Mouse (Mus musculus) left cerebral cortex, adult 8-10 months (tissue): ENCODE data around the gene Cdk4. TPM values are rescaled to one million over a fixed set of nuclear protein-coding genes. Genes with fewer than 3 reads are reported as not detected.

Experiments used
- DNase-seq, 2 experiments: peaks; one replicate each; pipeline ENCODE4 v3.0.0; 2022; ENCODE audit warnings: low spot score in 2 of 2
- total RNA-seq, 4 experiments: library from RNA; stranded (reverse); gene quantifications; 2 replicates each; pipeline ENCODE4 v1.2.4; 2022

Cdk4 gene
- total RNA-seq, 4 experiments from 2014 or later, result 79.8 to 91.4 (median 85.4) TPM

DNA sequence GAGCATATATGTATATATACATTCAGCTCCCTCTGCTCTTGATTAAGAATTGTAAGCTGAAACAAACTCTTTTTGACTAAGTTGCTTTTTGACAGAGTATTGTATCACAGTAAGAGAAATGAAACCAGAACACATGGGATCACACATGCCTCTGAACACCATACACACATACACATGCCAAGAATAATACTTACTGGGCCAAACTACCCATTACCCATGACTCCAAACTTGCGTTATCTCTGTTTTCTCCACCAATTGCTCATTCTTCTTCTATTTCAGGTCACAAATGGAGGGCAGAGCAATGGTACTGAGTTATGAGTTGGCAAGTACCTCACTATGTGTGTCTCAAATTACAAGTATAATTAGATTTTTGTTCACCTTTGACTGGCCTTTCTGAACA, 10.6 kb downstream of the Cdk4 start:
- no peak for DNase-seq

DNA sequence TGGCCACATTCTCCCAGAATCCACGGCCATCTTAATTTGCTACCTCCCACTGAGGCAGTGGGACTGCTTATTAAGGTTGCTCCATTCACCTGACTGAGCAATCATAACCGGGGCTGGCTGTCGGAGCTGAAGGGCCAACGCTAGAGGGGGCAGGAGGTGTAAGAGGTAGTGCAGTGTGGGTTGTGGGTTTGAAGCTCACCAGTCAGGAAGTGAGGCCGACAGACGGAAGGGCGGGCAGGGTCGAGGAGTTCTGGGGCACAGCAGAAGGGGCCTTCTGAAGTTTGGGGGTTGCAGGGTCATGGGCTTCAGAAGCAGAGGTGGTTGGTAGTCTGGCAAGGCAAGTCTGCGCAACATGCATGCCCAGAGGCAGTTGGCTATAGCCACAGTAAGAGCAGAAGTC, 11.7 kb downstream of the Cdk4 start, which contains the start of gene Agap2:
Agap2 (plus strand) TSS at position 205 of the 400 bp plus-strand sequence.
- DNase-seq, result no peak

DNA sequence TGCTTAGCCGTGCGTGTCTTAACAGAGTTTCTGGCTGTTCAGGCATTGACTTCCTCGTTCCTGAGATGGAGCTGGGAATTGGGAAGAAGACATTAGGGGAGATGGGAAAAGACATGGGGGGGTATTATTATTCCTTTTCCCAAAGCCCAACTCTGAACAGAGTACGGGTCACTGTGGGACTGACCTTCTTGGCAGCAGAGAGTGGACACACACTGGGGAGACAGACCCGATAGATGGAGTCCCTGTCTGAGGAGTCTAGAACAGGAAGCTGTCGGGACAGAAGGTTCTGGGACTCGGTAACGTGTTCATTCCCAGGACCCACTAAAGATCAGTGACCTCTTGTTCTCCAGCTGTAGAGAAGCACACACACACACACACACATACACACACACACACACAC, 12.3 kb downstream of the Cdk4 start:
- DNase-seq, result no peak

DNA sequence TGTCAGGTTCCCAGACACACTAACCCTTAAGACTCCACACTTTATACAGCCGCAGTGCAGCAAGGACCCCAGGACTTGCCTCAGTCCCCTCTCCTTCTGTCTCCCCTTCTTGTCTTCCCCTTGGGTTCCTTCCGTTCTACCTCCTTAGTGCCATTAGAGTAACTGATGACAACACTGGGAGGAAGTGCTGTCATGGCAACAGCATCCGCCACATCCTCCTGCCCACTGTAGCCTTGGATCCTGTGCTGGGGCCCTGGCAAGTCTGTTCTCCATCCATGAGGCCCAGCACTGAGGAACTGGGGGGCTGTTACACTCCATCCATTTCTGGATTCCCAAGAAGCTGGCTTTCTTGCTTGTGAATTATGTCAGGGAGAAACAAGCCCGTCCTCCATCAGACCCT, 12.7 kb downstream of the Cdk4 start:
- no peak for DNase-seq

DNA sequence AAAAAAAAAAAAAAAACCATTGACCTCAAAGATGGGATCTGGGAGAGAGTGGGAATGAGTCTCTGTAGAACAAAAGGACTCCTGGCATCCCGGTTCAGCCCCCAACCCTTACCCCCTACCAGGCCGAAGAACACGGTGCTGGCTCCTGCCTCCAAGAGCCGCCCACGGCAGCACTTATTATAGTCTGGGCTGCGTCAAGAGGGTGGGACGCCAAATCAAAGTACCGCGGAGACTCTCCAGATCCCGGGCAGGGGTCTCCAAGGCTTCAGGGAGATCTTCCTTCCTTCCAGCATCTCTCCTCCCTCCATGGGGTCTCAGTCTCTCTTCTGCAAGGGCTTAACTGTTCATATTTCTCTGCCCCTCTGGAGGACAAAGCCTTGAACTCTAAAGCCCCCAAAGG, 14.2 kb downstream of the Cdk4 start:
- no peak for DNase-seq

DNA sequence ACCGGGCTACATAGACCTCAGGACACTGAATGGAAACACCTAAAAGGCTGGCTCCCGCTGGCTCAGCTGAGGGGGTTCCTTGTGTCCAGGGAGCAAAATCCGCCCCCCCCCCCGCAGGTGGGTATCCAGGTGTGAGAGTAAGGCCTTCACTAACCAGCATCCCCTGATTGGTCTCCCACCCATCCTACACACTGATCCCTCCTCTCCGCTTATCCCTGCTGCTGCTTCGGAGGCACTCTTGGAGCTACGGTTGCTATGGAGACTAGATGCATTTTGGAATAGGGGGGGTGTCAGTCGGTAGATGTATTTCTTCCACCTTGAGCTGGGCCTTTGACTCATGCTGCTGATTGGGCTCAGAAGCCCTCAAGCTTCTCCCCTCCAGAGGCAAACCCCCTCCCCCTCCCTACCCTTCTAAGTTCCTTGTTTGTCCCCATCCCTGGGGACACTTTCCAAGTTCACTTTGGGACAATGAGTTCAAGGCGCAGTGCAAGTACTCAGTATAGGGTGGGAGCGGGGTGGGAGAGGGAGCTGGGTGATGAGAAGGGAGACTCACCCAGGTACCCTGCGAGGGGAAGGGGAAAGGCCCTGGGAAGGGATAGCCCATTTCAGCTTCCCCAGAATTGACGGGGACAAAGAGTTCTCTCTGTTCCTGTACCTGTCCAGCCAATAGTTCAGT, 14.8 kb downstream of the Cdk4 start:
- peak in 1 of 2 experiments; percentile 86 for DNase-seq

DNA sequence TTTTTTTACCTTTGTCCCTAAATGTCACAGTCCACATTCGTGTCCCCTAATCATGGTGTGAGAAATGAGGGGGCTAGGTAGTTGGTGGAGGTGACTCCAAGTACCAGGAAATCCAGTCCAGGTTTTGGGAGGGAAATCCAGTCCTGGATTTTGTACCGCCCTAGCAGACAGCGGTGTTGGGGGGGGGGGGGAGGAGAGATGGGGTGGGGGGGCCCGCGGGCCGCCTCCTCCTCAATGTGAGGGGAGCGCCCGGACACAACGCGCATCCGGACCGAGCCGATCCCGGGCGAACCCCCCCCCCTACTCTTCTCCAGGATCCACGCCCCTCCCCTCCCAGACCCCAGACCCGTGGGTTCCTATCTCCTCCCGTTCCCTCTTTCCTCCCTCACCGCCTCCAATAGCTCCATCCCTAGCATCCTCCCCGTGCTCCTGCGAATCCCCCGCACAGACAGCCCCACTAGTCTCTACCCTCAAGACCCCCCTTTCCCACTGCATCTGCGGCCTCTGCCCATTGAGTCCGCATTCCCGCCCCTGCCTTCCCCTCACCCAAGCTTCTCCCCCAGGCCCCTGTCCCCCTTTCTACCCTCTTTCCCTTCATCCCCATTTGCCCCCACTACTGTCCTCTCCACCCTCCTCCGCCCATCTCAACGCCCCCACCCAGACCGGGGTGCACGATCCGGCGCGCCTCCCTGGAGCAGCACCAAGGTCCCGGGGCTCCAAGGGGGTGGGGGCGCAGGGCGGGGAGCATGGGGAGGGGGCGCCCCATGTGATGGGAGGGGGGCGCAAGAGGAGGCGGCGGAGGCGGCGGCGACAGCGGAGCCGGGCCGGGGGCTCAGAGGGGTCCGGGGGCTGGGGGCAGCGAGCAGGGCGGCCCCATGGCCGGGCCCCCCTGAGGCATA, 15.6 kb downstream of the Cdk4 start:
- DNase-seq, result no peak

DNA sequence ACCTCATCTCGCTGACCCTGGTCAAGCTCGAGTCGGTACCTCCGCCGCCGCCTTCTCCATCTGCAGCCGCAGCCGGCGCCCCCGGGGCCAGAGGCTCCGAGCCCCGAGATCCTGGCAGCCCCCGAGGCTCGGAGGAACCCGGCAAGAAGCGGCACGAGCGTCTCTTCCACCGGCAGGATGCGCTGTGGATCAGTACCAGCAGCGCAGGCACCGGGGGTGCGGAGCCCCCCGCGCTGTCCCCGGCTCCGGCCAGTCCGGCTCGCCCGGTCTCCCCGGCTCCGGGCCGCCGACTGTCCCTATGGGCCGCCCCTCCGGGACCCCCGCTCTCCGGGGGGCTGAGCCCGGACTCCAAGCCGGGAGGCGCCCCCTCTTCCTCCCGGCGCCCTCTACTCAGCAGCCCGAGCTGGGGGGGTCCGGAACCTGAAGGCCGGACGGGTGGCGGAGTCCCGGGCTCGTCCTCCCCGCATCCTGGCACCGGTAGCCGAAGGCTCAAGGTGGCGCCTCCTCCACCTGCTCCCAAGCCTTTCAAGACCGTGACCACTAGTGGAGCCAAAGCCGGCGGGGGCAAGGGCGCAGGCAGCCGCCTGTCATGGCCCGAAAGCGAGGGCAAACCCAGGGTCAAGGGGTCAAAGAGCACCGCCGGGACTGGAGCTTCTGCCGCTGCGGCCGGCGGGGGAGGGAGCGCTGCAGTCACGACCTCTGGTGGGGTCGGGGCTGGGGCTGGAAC, 16.5 kb downstream of the Cdk4 start:
- no peak for DNase-seq

DNA sequence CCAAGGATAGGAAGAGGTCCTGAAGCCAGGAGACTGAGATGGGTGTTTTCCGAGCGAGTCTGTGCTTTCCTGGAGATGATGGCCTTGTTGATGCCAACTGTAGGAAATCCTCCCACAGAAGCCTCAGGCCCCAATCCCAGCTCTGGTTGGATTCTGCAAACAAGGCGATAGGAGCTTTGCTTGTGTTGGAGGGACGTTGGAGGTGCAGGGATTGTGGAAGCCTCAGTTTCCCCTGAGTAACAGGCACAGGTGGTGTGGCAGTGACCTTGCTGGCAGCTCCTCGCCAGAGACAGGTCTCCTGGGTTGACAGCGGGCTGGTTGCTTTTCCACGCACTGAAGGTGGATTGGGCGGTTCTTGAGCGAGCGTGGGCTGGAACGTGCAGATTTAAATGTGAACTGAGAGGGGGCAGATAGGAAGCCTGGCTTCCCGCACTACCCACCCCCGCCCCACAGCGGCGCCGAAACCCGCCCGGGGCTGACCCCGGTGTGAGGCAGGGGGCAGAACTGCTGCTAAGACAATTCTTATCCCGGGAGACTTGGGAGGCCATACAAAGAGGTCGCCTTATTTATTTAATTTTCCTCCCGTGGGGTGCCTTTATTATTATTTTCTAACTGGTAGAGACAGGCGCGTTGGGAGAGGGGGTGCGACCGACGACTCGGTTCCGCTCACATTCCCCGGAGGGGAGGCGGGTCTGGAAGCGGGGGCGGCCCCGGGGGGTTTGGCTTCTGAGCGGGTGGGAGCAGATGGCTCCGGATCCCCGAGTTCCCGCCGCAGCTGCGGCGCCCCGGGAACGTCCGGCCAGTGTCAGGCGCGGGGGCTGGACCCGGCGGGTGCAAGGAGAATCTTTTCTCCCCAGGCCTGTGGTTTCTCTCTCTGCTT, 17.8 kb downstream of the Cdk4 start:
- no peak for DNase-seq

DNA sequence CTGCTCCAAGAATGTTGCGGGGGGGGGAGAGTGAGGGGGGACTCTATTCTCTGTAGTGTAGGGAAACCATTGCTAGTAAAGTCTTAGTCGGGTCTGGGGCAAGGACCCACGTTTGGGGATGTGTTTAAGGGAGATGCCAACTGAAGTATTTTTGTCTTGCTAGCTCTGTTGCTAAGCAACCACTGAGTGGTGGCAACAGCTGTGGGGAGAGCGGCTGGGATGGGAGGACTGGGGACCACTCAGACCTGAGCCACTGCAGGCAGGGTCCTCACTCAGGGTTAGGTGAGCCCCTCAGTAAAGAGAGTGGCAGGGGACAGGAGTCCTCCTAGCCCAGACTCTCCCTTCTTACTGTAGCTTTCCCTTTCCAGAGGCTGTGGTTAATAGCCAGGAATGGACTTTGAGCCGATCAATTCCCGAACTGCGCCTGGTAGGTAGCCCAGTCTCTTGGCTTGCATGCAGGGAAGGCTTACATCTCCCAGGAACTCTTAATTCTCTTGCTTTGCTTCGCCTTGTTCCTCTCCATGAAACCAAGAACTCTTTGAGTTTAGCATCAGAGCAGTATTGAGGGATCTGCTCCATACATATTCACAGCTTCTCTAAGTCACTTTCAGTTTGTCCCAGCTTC, 18.8 kb downstream of the Cdk4 start:
- no peak for DNase-seq

DNA sequence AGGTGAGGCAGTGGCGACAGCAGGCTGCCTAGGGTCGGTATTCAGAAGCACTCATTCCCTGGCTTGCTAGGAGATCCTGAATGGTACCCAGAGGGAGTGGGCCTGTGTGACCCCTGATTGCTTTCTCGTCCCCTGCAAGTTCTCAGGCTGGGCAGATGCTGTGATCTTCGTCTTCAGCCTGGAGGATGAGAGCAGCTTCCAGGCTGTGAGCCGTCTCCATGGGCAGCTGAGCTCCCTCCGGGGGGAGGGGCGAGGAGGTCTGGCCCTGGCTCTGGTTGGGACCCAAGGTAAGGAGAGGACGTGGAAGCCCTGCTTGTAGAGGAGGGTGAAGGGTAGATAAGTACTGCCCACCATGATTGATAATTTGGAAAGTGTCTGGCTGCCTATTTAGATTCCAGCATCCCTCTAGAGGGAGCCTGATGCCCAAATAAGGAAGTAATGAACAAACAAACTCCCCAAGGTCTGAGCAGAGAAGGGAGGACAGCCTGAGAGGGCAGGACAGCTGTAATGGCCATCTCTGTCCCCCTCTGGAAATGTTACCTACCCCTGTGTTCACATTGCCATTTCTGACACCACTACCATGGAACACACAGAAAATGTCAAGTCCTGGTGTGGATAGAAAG, 20.1 kb downstream of the Cdk4 start:
- peak in 1 of 2 experiments; percentile 5 for DNase-seq

DNA sequence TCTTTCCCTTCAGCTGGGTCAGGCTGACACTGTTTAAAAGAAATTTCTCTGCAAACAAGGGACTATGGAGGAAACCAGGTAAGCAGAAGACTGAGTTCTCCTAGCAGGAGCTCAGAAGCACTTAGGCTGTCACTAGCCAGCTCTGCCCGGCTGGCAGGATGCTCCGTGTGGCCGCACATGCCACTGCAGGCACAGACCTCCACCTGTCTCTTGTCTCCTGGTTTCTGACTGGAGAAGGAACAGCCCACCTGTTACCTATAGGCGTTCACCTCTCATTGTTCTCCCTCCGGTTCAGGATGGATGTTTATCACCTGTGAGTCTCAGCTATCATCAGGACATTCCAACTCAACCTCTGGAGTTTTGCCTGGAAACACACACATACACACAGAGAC, 20.6 kb downstream of the Cdk4 start:
- no peak for DNase-seq

DNA sequence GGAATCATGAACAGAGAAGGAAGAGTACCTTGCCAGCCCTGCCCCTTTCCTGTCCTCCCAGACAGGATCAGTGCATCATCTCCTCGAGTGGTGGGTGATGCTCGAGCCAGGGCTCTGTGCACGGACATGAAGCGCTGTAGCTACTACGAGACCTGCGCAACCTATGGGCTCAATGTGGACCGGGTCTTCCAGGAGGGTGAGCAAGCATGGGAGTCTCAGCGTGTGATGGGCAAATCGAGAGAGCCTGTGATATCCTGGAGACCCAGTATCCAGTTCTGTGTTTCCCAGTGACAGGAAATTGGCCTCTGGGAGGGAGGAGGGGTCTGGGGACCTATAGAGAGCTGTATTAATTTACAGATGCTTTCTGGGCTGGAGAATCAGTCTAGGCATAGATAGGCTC, 21.7 kb downstream of the Cdk4 start:
- no peak for DNase-seq

DNA sequence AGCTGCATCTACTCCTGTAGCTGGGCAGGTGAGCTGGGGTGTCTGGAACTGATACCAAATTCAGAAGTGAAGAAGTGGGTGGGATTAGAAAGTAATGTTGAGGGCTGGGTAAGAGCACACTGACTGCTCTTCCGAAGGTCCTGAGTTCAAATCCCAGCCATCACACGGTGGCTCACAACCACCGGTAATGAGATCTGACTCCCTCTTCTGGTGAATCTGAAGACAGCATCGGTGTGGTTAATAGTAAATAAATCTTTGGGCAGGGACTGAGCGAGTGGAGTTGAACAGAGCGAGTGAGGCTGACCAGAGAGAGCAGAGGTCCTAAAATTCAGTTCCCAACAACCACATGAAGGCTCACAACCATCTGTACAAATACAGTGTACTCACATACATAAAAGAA, 22.3 kb downstream of the Cdk4 start:
- no peak for DNase-seq

DNA sequence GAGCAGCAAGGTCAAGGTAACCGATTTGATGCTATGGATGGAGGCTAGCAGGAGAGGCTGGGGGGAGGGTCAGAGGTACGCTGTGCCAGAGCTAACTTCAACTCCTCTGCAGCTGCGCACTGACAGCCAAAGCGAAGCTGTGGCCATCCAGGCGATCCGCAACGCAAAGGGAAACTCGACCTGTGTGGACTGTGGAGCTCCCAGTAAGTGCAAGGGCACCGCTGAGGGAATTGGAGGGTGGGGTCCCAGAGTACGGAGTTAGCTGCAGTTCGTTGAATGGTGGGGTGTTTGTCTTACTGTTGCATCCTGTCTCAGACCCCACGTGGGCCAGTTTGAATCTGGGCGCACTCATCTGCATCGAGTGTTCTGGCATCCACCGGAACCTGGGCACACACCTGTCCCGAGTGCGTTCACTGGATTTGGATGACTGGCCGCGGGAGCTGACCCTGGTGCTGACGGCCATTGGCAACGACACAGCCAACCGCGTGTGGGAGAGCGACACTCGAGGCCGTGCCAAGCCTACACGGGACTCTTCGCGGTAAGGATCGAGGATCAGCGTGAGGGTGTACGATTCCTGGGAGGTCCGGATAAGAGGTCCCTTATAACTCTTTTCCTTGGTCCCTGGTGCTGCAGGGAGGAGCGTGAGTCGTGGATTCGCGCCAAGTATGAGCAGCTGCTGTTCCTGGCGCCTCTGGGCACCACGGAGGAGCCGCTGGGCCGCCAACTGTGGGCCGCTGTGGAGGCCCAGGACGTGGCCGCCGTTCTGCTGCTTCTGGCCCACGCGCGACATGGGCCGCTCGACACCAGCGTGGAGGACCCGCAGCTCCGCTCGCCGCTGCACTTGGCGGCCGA, 27.5 kb downstream of the Cdk4 start:
- no peak for DNase-seq

DNA sequence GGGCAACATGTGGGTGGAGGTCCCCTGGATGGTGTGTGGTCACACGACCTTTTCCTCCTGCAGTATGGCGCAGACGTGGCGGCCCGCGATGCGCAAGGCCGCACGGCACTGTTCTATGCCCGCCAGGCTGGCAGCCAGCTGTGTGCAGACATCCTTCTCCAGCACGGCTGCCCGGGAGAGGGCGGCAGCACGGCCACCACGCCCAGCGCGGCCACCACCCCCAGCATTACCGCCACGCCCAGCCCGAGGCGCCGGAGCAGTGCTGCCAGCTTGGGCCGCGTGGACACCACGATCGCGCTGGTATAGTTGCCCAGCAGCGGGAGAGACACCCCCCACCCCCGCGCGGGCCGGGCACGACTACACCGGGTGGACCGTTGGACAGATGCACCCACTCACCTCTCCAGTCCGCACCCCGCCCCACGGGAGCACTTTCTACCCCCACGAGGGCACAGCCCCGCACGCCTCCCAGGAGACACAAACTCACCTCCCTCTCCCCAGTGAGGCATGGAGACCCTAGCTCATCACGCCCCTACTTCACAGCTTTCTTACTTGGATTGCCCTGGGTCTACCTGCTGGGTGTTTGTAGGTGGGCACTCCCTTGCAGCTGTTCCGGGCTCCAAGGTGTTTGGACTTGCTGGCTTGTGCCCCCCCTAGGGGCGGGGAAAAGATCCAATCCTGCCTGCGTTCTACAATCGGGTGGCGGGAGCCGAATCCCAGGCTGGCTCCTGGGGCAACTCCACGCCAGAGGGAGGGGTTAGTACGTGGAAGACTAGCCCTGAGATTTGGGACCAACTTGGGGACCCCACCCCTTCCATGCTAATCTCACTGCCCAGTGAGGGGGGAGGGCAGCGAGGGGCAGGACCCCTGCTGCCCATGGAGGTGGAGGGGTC, 28.4 kb downstream of the Cdk4 start:
- no peak for DNase-seq

DNA sequence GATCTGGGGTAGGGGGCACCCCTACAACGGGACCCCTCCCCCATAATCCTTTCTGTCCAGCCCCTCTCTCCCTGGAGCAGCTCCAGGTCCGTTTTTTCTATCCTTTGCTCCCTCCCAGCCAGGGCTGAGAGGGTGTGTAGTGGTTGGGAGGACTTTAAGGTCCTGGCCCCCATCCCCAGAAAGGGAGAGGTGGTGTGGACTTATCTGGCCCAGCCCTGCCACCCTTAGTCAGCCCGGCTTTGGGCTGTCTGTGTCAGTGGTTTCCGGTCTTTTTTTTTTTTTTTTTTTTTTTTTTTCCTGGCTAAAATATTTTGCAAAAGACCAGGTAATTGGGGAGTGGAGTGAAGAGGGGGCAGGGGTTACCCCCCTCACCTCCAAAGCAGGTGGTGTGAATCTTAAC, 29.4 kb downstream of the Cdk4 start:
- no peak for DNase-seq

DNA sequence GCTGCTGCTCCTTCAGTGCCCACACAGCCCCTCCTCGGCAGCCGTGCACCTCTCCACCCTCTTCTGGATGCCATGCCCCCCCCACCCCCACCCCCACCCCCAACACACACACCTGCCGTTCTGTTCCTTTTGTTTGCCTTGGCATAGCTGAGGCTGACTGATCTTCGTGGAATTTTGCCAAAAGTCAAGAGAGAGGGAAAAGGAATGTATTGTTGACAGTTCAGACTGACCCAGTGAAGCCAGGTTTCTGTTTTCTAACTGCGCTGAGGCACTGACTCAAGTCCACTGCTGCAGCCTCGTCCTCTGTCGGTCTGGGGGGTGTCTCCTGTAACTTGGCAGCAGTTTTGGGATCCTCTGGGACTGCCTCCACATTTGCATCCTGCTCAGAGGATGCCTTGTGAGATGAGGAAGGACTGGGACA, 31.1 kb downstream of the Cdk4 start:
- peak in 1 of 2 experiments; percentile 42 for DNase-seq
